ENCODE assay signal across 9 mouse cellular contexts in the genomic region with DNA sequence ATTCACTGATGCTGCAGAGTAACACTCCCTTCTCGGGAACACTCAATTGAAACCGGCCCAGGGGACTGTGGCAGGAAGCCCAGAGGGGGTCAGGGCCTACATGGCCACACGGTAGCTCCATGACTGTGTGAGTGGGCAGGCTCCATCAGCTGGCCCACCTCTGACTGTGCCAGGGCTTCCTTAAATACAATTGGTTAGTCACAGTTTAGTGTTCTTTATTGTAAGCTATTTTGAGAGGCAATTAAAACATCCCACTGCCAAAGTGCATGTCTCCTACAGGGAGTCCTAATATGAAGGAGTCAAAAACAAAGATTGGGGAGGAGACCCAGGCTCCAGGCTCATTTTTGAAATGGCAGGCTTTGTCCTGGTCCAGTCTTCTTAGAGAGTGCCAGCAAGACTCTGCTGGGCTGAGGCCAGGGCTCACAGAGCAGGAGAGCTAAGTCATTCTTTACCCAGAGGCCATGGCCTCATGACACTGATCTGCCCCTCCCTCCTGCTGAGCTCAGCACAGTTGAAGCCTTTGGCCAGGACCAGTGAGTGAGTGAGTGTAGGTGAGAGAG.
DNase-seq lines count a peak whose midpoint lies in the region; ATAC-seq lines count a peak whose summit lies in the region.
"Had no signal": no experiment of that assay in that cellular context is flagged by ENCODE, and none has a peak within 500 bp of the region (broad histone marks: within the 10 kb centered on the region; RNA-seq: fewer than 3 reads in every experiment).

No protein-coding gene starts in this region.

- H3K4me2 ChIP-seq in hindbrain, embryonic 13.5 days: no peak overlapping the region
- H3K4me2 ChIP-seq in hindbrain, embryonic 11.5 days (replicated peaks; ENCODE audit: low read depth, low read length): no peak overlapping the region
- H3K4me2 ChIP-seq in liver, embryonic 16.5 days (ENCODE audit: low read depth, low read length): no peak overlapping the region
- H3K4me2 ChIP-seq: embryonic facial prominence, embryonic 15.5 days had no signal

- no peaks in the 10 kb centered on the region for H3K9me3 ChIP-seq in hindbrain, embryonic 13.5 days
- no peaks in the 10 kb centered on the region for H3K9me3 ChIP-seq in hindbrain, embryonic 11.5 days (ENCODE audit: control insufficient read depth, low read length)
- H3K9me3 ChIP-seq in liver, embryonic 16.5 days (replicated peaks; ENCODE audit: control insufficient read depth, low read length): no peaks in the 10 kb centered on the region
- H3K9me3 ChIP-seq: embryonic facial prominence, embryonic 15.5 days had no signal

- no peaks in the 10 kb centered on the region for H3K36me3 ChIP-seq in hindbrain, embryonic 13.5 days
- H3K36me3 ChIP-seq in hindbrain, embryonic 11.5 days (ENCODE audit: control insufficient read depth, insufficient read depth, low read length): no peaks in the 10 kb centered on the region
- no peaks in the 10 kb centered on the region for H3K36me3 ChIP-seq in liver, embryonic 16.5 days (ENCODE audit: control insufficient read depth, insufficient read depth)
- H3K36me3 ChIP-seq: embryonic facial prominence, embryonic 15.5 days had no signal

- no peaks in the 10 kb centered on the region for H3K27me3 ChIP-seq in hindbrain, embryonic 13.5 days
- H3K27me3 ChIP-seq in hindbrain, embryonic 11.5 days (ENCODE audit: control insufficient read depth, insufficient read depth, low read length): no peaks in the 10 kb centered on the region
- no peaks in the 10 kb centered on the region for H3K27me3 ChIP-seq in liver, embryonic 16.5 days (ENCODE audit: control insufficient read depth, insufficient read depth, low read depth, low read length)
- H3K27me3 ChIP-seq: embryonic facial prominence, embryonic 15.5 days had no signal

- peak overlapping the region; percentile 30 for H3K27ac ChIP-seq in hindbrain, embryonic 13.5 days
- no peak overlapping the region for H3K27ac ChIP-seq in hindbrain, embryonic 11.5 days (ENCODE audit: low read depth, low read length)
- peak overlapping the region; percentile 50 for H3K27ac ChIP-seq in liver, embryonic 16.5 days (ENCODE audit: low read length)
- H3K27ac ChIP-seq: embryonic facial prominence, embryonic 15.5 days had no signal

- peaks cover 49% of the 10 kb centered on the region for H3K4me1 ChIP-seq in hindbrain, embryonic 13.5 days (replicated peaks)
- H3K4me1 ChIP-seq in hindbrain, embryonic 11.5 days (replicated peaks; ENCODE audit: control insufficient read depth, insufficient read depth, low read length): peaks cover 6% of the 10 kb centered on the region; the same call in 1 of the 2 replicates
- peaks cover 14% of the 10 kb centered on the region for H3K4me1 ChIP-seq in liver, embryonic 16.5 days (ENCODE audit: control insufficient read depth, low read depth, low read length)
- H3K4me1 ChIP-seq: embryonic facial prominence, embryonic 15.5 days had no signal

- WGBS in hindbrain, embryonic 13.5 days: 18% methylated on average over 3 of the region's 3 CpGs
- WGBS in hindbrain, embryonic 11.5 days: 39% methylated on average over 3 of the region's 3 CpGs
- 67% methylated on average over 3 of the region's 3 CpGs for WGBS in liver, embryonic 16.5 days (ENCODE audit: insufficient replicate concordance)

- H3K4me3 ChIP-seq in hindbrain, embryonic 13.5 days: no peak overlapping the region
- no peak overlapping the region for H3K4me3 ChIP-seq in hindbrain, embryonic 11.5 days (ENCODE audit: low read depth, low read length)
- H3K4me3 ChIP-seq in liver, embryonic 16.5 days (ENCODE audit: low read depth, low read length): no peak overlapping the region
- H3K4me3 ChIP-seq: embryonic facial prominence, embryonic 15.5 days had no signal

- H3K9ac ChIP-seq in hindbrain, embryonic 13.5 days: no peak overlapping the region
- H3K9ac ChIP-seq in hindbrain, embryonic 11.5 days (ENCODE audit: low read depth, low read length): no peak overlapping the region
- no peak overlapping the region; the same call in 1 of the 2 replicates for H3K9ac ChIP-seq in liver, embryonic 16.5 days (ENCODE audit: low read depth, low read length)
- H3K9ac ChIP-seq: embryonic facial prominence, embryonic 15.5 days had no signal

- peak; percentile 73 for ATAC-seq in hindbrain, embryonic 13.5 days (ENCODE audit: low FRiP score)
- ATAC-seq in hindbrain, embryonic 11.5 days (ENCODE audit: low FRiP score): no peak
- peak; percentile 96 for ATAC-seq in liver, embryonic 16.5 days (ENCODE audit: low read depth)
- no peak for ATAC-seq in granulocyte monocyte progenitor cell, adult 5-6 weeks (replicated peaks; ENCODE audit: poor library complexity, severe bottlenecking)

- no peak for DNase-seq in hindbrain, embryonic 11.5 days (ENCODE audit: low spot score)
- DNase-seq in cerebellum, postnatal 10 days: peak; percentile 53 to 68
- DNase-seq in gastrocnemius, postnatal 25 days: peak; percentile 55
- DNase-seq in kidney, postnatal 36 days: peak; percentile 90 to 92
- peak; percentile 29 to 44 for DNase-seq in right cerebral cortex, adult 2 months (ENCODE audit: low spot score in 2 of 2)

Comparison
In these comparisons a context has a peak if more than half of its experiments do, and no peak if none do; other contexts are left out.
1. ATAC-seq: peak in hindbrain, embryonic 13.5 days (single experiment) and liver, embryonic 16.5 days (single experiment); none in hindbrain, embryonic 11.5 days (single experiment) and granulocyte monocyte progenitor cell, adult 5-6 weeks (single experiment).